Mouse (Mus musculus) liver, postnatal 0 days (tissue): ENCODE measurements around the gene Miox.

Source experiments
- CTCF ChIP-seq: sonication (generic); IDR thresholded peaks from 2 replicates; pipeline ENCODE4 v1.5.1; 2016; ENCODE audit warnings: antibody characterized with exemption, low read depth
- EP300 ChIP-seq: IDR thresholded peaks from 2 replicates; pipeline ENCODE4 v1.6.1; 2016; ENCODE audit warnings: antibody characterized with exemption, low read depth, mild to moderate bottlenecking

DNA sequence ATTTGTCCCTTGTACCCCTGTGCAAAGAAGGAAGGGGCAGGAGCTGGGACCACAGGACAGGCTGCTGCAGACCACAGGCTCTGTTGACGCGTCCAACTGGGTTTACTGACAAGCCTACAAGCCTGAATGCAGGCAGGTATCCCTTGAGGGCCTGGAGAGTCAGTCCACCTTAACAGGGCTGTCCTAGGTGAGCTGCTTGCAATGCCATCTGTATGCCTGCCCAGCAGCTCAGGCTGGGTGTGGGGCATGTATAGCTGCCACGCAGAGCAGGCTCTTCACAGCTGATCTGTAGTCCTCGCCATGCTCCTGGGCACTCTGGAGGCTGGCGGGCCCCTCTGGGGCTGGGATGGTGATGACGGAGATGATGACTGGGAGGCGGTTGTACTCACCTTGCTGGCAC lies 50.4 kb downstream of the Miox start, which contains the start of gene Klhdc7b:
- TF ChIP-seq CTCF (no peak), EP300 (no peak)
